Comparison of ENCODE assay signal across 4 mouse cellular contexts in the genomic region with DNA sequence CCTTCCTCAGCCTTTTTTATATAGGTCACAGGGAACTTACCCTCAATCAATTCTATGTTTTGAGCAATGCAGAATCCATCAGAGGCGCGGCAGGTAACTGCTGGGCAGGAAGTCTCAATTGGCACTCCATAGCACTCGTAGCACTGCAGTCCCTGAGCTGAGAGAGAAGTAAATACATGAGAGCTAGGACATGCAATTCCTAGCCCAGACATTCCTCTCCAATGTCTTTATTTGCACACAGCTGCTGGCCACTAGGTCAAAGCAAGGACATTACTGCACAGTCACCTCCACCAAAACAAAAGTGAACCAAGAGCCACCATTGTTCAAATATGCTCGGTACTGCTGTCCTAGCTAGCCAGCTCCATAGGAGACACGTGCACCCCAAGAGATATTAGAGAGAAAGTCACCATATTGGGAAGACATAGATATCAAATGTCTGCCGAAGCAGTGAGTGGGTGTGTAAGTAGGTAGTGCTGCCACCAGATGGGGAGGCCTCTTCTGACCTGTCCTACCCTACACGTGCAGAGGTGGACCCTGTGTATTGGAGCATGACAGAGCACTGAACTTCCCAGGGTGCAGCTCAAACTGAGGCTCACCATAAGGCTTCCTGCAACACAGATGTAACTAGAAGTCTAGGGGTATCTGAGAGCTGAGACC. TPM values are rescaled to one million over a fixed set of nuclear protein-coding genes. Genes with fewer than 3 reads are reported as not detected.
"Had no signal": no experiment of that assay in that cellular context is flagged by ENCODE, and none has a peak within 500 bp of the region (broad histone marks: within the 10 kb centered on the region; RNA-seq: fewer than 3 reads in every experiment).

No protein-coding gene starts in this region.

RNA-seq across cellular contexts. Expression of a gene that starts 1.2 kb away (rescaled TPM):
- total RNA-seq: megakaryocyte-erythroid progenitor cell, adult 5-6 weeks had no signal

RNA-seq across cellular contexts. Expression of a gene that starts 49.6 kb away (rescaled TPM):
- polyA plus RNA-seq: midbrain, embryonic 10.5 days; midbrain, embryonic 12.5 days; neural tube, embryonic 11.5 days had no signal
